Mouse (Mus musculus) myocyte (in vitro differentiated cells): ENCODE results near the gene Ercc1.

Source experiments
- E2F4 ChIP-seq: IDR thresholded peaks from one replicate; pipeline ENCODE4 v1.6.1; 2011; ENCODE audit warnings: mild to moderate bottlenecking, control low read depth, moderate library complexity; ENCODE audit not compliant: insufficient read depth
- MAX ChIP-seq: IDR thresholded peaks from one replicate; pipeline ENCODE4 v1.6.1; 2011; ENCODE audit warnings: low read depth, mild to moderate bottlenecking, control low read depth
- MYOD1 ChIP-seq, 3 experiments: IDR thresholded peaks; one replicate each; pipeline ENCODE4 v1.6.1; 2011; ENCODE audit warnings: control low read depth in 2 of 3, low read depth in 2 of 3, mild to moderate bottlenecking in 2 of 3, moderate library complexity in 1 of 3; ENCODE audit not compliant: insufficient read length in 2 of 3, control insufficient read depth in 1 of 3
- MYOG ChIP-seq, 3 experiments: IDR thresholded peaks; one replicate each; pipeline ENCODE4 v1.6.1; 2011; ENCODE audit warnings: control low read depth in 2 of 3, low read depth in 2 of 3, mild to moderate bottlenecking in 2 of 3; ENCODE audit not compliant: insufficient read length in 2 of 3, control insufficient read depth in 1 of 3, insufficient read depth in 1 of 3
- POLR2A ChIP-seq: IDR thresholded peaks from one replicate; pipeline ENCODE4 v1.6.1; 2011; ENCODE audit warnings: low read depth, mild to moderate bottlenecking, control low read depth, moderate library complexity; ENCODE audit not compliant: insufficient read length
- POLR2AphosphoS2 ChIP-seq: IDR thresholded peaks from one replicate; pipeline ENCODE4 v1.6.1; 2011; ENCODE audit warnings: low read depth, control low read depth; ENCODE audit not compliant: insufficient read length
- REST ChIP-seq: IDR thresholded peaks from one replicate; pipeline ENCODE4 v1.6.1; 2011; ENCODE audit warnings: mild to moderate bottlenecking, control low read depth, moderate library complexity; ENCODE audit not compliant: insufficient read depth, insufficient read length
- SRF ChIP-seq: IDR thresholded peaks from one replicate; pipeline ENCODE4 v1.6.1; 2011; ENCODE audit warnings: low read depth; ENCODE audit not compliant: control insufficient read depth, insufficient read length
- TCF12 ChIP-seq: IDR thresholded peaks from one replicate; pipeline ENCODE4 v1.6.1; 2011; ENCODE audit warnings: mild to moderate bottlenecking, control low read depth; ENCODE audit not compliant: poor library complexity, insufficient read depth, severe bottlenecking

- TF ChIP-seq REST (no peak), POLR2A (no peak), POLR2AphosphoS2 (no peak), E2F4 (no peak), SRF (no peak), MYOD1 (IDR thresholded peaks at IDR 0.05; ENCODE audit: control insufficient read depth in 1 of 3, insufficient read length in 2 of 3, low read depth in 2 of 3) (no peak), MAX (no peak), TCF12 (no peak), MYOG (IDR thresholded peaks at IDR 0.05; ENCODE audit: control insufficient read depth in 1 of 3, insufficient read depth in 1 of 3, insufficient read length in 2 of 3, low read depth in 2 of 3) (no peak)
These were observed 16.2 kb upstream of the Ercc1 start for GRCm38 (mm10) chr7:19328425-19328824.
